Mouse (Mus musculus): ENCODE measurements around the gene Slc19a3.

DNA sequence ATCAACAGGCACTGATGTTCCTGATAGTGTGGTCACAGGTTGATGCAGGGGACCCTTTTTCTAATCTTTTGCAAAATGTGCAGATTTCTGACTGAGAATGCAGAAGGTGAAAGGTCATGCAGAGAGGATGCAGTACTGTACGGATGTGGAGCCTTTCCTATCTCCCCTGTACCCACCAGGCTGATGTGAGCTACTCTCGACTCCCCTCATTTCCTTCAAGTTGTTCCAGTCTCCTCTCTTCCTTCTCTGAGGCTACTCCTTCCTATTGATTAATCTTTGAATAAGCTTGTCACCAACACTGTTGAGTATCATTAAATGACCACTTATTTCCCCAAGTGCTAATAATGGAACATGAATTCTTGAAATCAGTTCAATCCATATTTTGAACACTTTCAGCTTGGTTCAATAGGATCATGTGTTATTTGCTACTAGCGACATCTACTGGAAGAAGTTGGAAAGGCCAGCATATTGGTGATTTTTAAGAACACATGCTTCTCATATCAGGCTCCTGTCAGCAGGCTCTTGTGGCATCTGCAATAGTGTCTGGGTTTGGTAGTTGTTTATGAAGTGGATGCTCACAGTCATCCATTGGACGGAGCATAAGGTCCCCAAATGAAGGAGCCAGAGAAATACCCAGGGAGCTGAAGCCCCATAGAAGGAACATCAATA lies 50.6 kb downstream of the Slc19a3 start:
- no peak for TF ChIP-seq POLR2A (IDR thresholded peaks at IDR 0.05; ENCODE audit: insufficient read depth, low read depth, low read length)
- no peak for TF ChIP-seq CTCF (IDR thresholded peaks at IDR 0.05; ENCODE audit: insufficient read depth, low read depth, low read length)
